ENCODE assay signal across 8 mouse cellular contexts in genomic region chr13:55644525-55644924, GRCm38 (mm10). TPM values are rescaled to one million over a fixed set of nuclear protein-coding genes. Genes with fewer than 3 reads are reported as not detected.
DNase-seq lines count a peak whose midpoint lies in the region; ATAC-seq lines count a peak whose summit lies in the region.

No protein-coding gene starts in this region.

- H3K4me2 ChIP-seq in hindbrain, embryonic 11.5 days (replicated peaks; ENCODE audit: low read depth, low read length), result no peak overlapping the region
- H3K4me2 ChIP-seq in hindbrain, embryonic 12.5 days (replicated peaks), result no peak overlapping the region
- no peak overlapping the region for H3K4me2 ChIP-seq in embryonic facial prominence, embryonic 11.5 days (ENCODE audit: low read depth, low read length)
- H3K4me2 ChIP-seq in forebrain, embryonic 16.5 days (ENCODE audit: low read length), result no peak overlapping the region

- peaks cover 15% of the 10 kb centered on the region for H3K36me3 ChIP-seq in hindbrain, embryonic 11.5 days (ENCODE audit: control insufficient read depth, insufficient read depth, low read length)
- peaks cover 62% of the 10 kb centered on the region for H3K36me3 ChIP-seq in hindbrain, embryonic 12.5 days
- peaks cover 23% of the 10 kb centered on the region for H3K36me3 ChIP-seq in embryonic facial prominence, embryonic 11.5 days (replicated peaks; ENCODE audit: control insufficient read depth, insufficient read depth, low read depth, low read length)
- H3K36me3 ChIP-seq in forebrain, embryonic 16.5 days (ENCODE audit: control insufficient read depth, insufficient read depth), result peaks cover 35% of the 10 kb centered on the region

- H3K27me3 ChIP-seq in hindbrain, embryonic 11.5 days (ENCODE audit: control insufficient read depth, insufficient read depth, low read length), result no peaks in the 10 kb centered on the region
- H3K27me3 ChIP-seq in hindbrain, embryonic 12.5 days, result no peaks in the 10 kb centered on the region
- no peaks in the 10 kb centered on the region for H3K27me3 ChIP-seq in embryonic facial prominence, embryonic 11.5 days (ENCODE audit: control insufficient read depth, insufficient read depth, low read length)
- no peaks in the 10 kb centered on the region for H3K27me3 ChIP-seq in forebrain, embryonic 16.5 days (replicated peaks; ENCODE audit: control insufficient read depth, insufficient read depth, low read length)

- H3K9me3 ChIP-seq in hindbrain, embryonic 11.5 days (ENCODE audit: control insufficient read depth, low read length), result no peaks in the 10 kb centered on the region
- no peaks in the 10 kb centered on the region for H3K9me3 ChIP-seq in hindbrain, embryonic 12.5 days (replicated peaks)
- H3K9me3 ChIP-seq in embryonic facial prominence, embryonic 11.5 days (replicated peaks; ENCODE audit: control insufficient read depth, low read length), result no peaks in the 10 kb centered on the region
- H3K9me3 ChIP-seq in forebrain, embryonic 16.5 days (ENCODE audit: control insufficient read depth, low read length), result no peaks in the 10 kb centered on the region

- peak; percentile 56 for DNase-seq in hindbrain, embryonic 11.5 days (ENCODE audit: low spot score)
- DNase-seq in right cerebral cortex, postnatal 14 days, result peak; percentile 15
- no peak for DNase-seq in right cerebral cortex, postnatal 25 days
- DNase-seq in embryonic facial prominence, embryonic 11.5 days (ENCODE audit: low spot score), result peak; percentile 62
- peak; percentile 51 for DNase-seq in thymus, postnatal 25 days

- H3K4me3 ChIP-seq in hindbrain, embryonic 11.5 days (ENCODE audit: low read depth, low read length), result no peak overlapping the region
- H3K4me3 ChIP-seq in hindbrain, embryonic 12.5 days, result no peak overlapping the region
- no peak overlapping the region for H3K4me3 ChIP-seq in embryonic facial prominence, embryonic 11.5 days (ENCODE audit: low read depth, low read length)
- H3K4me3 ChIP-seq in forebrain, embryonic 16.5 days (replicated peaks; ENCODE audit: low read length), result no peak overlapping the region

- no peak overlapping the region for H3K9ac ChIP-seq in hindbrain, embryonic 11.5 days (ENCODE audit: low read depth, low read length)
- no peak overlapping the region for H3K9ac ChIP-seq in hindbrain, embryonic 12.5 days
- H3K9ac ChIP-seq in embryonic facial prominence, embryonic 11.5 days (replicated peaks; ENCODE audit: low read length), result no peak overlapping the region
- H3K9ac ChIP-seq in forebrain, embryonic 16.5 days (replicated peaks; ENCODE audit: low read depth, low read length), result no peak overlapping the region

- no peak overlapping the region for H3K27ac ChIP-seq in hindbrain, embryonic 11.5 days (ENCODE audit: low read depth, low read length)
- H3K27ac ChIP-seq in hindbrain, embryonic 12.5 days, result no peak overlapping the region
- no peak overlapping the region for H3K27ac ChIP-seq in embryonic facial prominence, embryonic 11.5 days (replicated peaks; ENCODE audit: low read depth, low read length)
- no peak overlapping the region for H3K27ac ChIP-seq in forebrain, embryonic 16.5 days (ENCODE audit: low read length)

- no peaks in the 10 kb centered on the region for H3K4me1 ChIP-seq in hindbrain, embryonic 11.5 days (replicated peaks; ENCODE audit: control insufficient read depth, insufficient read depth, low read length)
- H3K4me1 ChIP-seq in hindbrain, embryonic 12.5 days, result no peaks in the 10 kb centered on the region
- no peaks in the 10 kb centered on the region for H3K4me1 ChIP-seq in embryonic facial prominence, embryonic 11.5 days (ENCODE audit: control insufficient read depth, insufficient read depth, low read length)
- H3K4me1 ChIP-seq in forebrain, embryonic 16.5 days (replicated peaks; ENCODE audit: control insufficient read depth, insufficient read depth, low read length), result no peaks in the 10 kb centered on the region

- 87% methylated on average over 2 of the region's 2 CpGs for WGBS in hindbrain, embryonic 11.5 days
- whole genome bisulfite sequencing in hindbrain, embryonic 12.5 days, result 89% methylated on average over 2 of the region's 2 CpGs
- 96% methylated on average over 2 of the region's 2 CpGs for WGBS in embryonic facial prominence, embryonic 11.5 days
- 88% methylated on average over 2 of the region's 2 CpGs for WGBS in forebrain, embryonic 16.5 days

- no peak for ATAC-seq in hindbrain, embryonic 11.5 days (ENCODE audit: low FRiP score)
- no peak for ATAC-seq in hindbrain, embryonic 12.5 days (ENCODE audit: low FRiP score)
- no peak for ATAC-seq in embryonic facial prominence, embryonic 11.5 days (replicated peaks; ENCODE audit: insufficient number of reproducible peaks, low FRiP score, low TSS enrichment, low read depth)
- no peak for ATAC-seq in forebrain, embryonic 16.5 days
- ATAC-seq in megakaryocyte, adult 5-6 weeks (ENCODE audit: poor library complexity, severe bottlenecking), result no peak

RNA-seq across cellular contexts. Expression of gene Ddx46, which starts 9.7 kb away (rescaled TPM):
- 47.2 and 50.8 TPM in 2 replicates for polyA plus RNA-seq in hindbrain, embryonic 11.5 days (2014; fragmentation: Nextera tagmentation; extraction: Ambion mirVana)
- polyA plus RNA-seq in hindbrain, embryonic 12.5 days (2016; fragmentation: Nextera tagmentation; extraction: Ambion mirVana), result 41.1 and 41.2 TPM in 2 replicates
- polyA plus RNA-seq in embryonic facial prominence, embryonic 11.5 days (2014; fragmentation: Nextera tagmentation; extraction: Ambion mirVana), result 54.1 and 58.0 TPM in 2 replicates
- polyA plus RNA-seq in forebrain, embryonic 16.5 days (2015; fragmentation: Nextera tagmentation; extraction: Ambion mirVana), result 34.2 and 36.4 TPM in 2 replicates
- total RNA-seq in megakaryocyte, adult 5-6 weeks (2015), result 44.2 and 49.5 TPM in 2 replicates
- total RNA-seq in megakaryocyte, adult 5-6 weeks (2017), result 58.1 and 60.1 TPM in 2 replicates

RNA-seq across cellular contexts. Expression of gene Caml, which starts 21.7 kb away (rescaled TPM):
- polyA plus RNA-seq in hindbrain, embryonic 11.5 days (2014; fragmentation: Nextera tagmentation; extraction: Ambion mirVana), result 70.5 and 73.4 TPM in 2 replicates
- 74.1 and 75.9 TPM in 2 replicates for polyA plus RNA-seq in hindbrain, embryonic 12.5 days (2016; fragmentation: Nextera tagmentation; extraction: Ambion mirVana)
- polyA plus RNA-seq in embryonic facial prominence, embryonic 11.5 days (2014; fragmentation: Nextera tagmentation; extraction: Ambion mirVana), result 62.3 and 66.1 TPM in 2 replicates
- polyA plus RNA-seq in forebrain, embryonic 16.5 days (2015; fragmentation: Nextera tagmentation; extraction: Ambion mirVana), result 96.9 and 104 TPM in 2 replicates
- total RNA-seq in megakaryocyte, adult 5-6 weeks (2015), result 30.5 and 30.6 TPM in 2 replicates
- total RNA-seq in megakaryocyte, adult 5-6 weeks (2017), result 25.9 and 36.6 TPM in 2 replicates

RNA-seq across cellular contexts. Expression of gene B4galt7, which starts 44.8 kb away (rescaled TPM):
- polyA plus RNA-seq in hindbrain, embryonic 11.5 days (2014; fragmentation: Nextera tagmentation; extraction: Ambion mirVana), result 23.2 and 27.7 TPM in 2 replicates
- 42.5 and 43.4 TPM in 2 replicates for polyA plus RNA-seq in hindbrain, embryonic 12.5 days (2016; fragmentation: Nextera tagmentation; extraction: Ambion mirVana)
- 14.2 and 16.3 TPM in 2 replicates for polyA plus RNA-seq in embryonic facial prominence, embryonic 11.5 days (2014; fragmentation: Nextera tagmentation; extraction: Ambion mirVana)
- polyA plus RNA-seq in forebrain, embryonic 16.5 days (2015; fragmentation: Nextera tagmentation; extraction: Ambion mirVana), result 29.9 and 41.4 TPM in 2 replicates
- total RNA-seq in megakaryocyte, adult 5-6 weeks (2015), result 10.4 TPM in 2 replicates
- 11.3 and 11.8 TPM in 2 replicates for total RNA-seq in megakaryocyte, adult 5-6 weeks (2017)

RNA-seq across cellular contexts. Expression of gene B230219D22Rik, which starts 48.4 kb away (rescaled TPM):
- 69.5 and 74.3 TPM in 2 replicates for polyA plus RNA-seq in hindbrain, embryonic 11.5 days (2014; fragmentation: Nextera tagmentation; extraction: Ambion mirVana)
- polyA plus RNA-seq in hindbrain, embryonic 12.5 days (2016; fragmentation: Nextera tagmentation; extraction: Ambion mirVana), result 74.6 and 78.4 TPM in 2 replicates
- polyA plus RNA-seq in embryonic facial prominence, embryonic 11.5 days (2014; fragmentation: Nextera tagmentation; extraction: Ambion mirVana), result 78.3 and 82.0 TPM in 2 replicates
- polyA plus RNA-seq in forebrain, embryonic 16.5 days (2015; fragmentation: Nextera tagmentation; extraction: Ambion mirVana), result 74.6 and 74.9 TPM in 2 replicates
- 59.5 and 68.7 TPM in 2 replicates for total RNA-seq in megakaryocyte, adult 5-6 weeks (2015)
- total RNA-seq in megakaryocyte, adult 5-6 weeks (2017), result 32.5 and 35.8 TPM in 2 replicates
